Mouse (Mus musculus): ENCODE measurements around the gene Dhtkd1. TPM values are rescaled to one million over a fixed set of nuclear protein-coding genes. Genes with fewer than 3 reads are reported as not detected.

The Dhtkd1 gene
- polyA plus RNA-seq, 1 experiment from 2014 or later: 2.8 TPM

Other genes with a start within 250 kb of the Dhtkd1 start
- 0.91 and 2.1 TPM in 2 replicates for gene Camk1d, start 228.3 kb downstream of the Dhtkd1 start, polyA plus RNA-seq (2014; fragmentation: Nextera tagmentation; extraction: Ambion mirVana)
- 82.2 and 83.5 TPM in 2 replicates for gene Nudt5, start 97.8 kb downstream of the Dhtkd1 start, polyA plus RNA-seq (2014; fragmentation: Nextera tagmentation; extraction: Ambion mirVana)
- gene Cdc123, start 97.6 kb downstream of the Dhtkd1 start, polyA plus RNA-seq (2014; fragmentation: Nextera tagmentation; extraction: Ambion mirVana): 332 and 337 TPM in 2 replicates
- 1.5 and 2.7 TPM in 2 replicates for gene Gm13199, start 79.9 kb downstream of the Dhtkd1 start, polyA plus RNA-seq (2014; fragmentation: Nextera tagmentation; extraction: Ambion mirVana)
- gene Sec61a2, start 47.4 kb downstream of the Dhtkd1 start, polyA plus RNA-seq (2014; fragmentation: Nextera tagmentation; extraction: Ambion mirVana): 83.5 and 84.1 TPM in 2 replicates
- 11.9 and 12.3 TPM in 2 replicates for gene Upf2, start 8.7 kb upstream of the Dhtkd1 start, polyA plus RNA-seq (2014; fragmentation: Nextera tagmentation; extraction: Ambion mirVana)
- 3.2 and 3.5 TPM in 2 replicates for gene Proser2, start 187.4 kb upstream of the Dhtkd1 start, polyA plus RNA-seq (2014; fragmentation: Nextera tagmentation; extraction: Ambion mirVana)

All from neural tube, embryonic 11.5 days (tissue).